Mouse (Mus musculus): ENCODE data around the gene Clcn6. TPM values are rescaled to one million over a fixed set of nuclear protein-coding genes. Genes with fewer than 3 reads are reported as not detected.
A peak's percentile ranks its signal among the peaks of the same experiment; 100 is the strongest.

The Clcn6 gene
- polyA plus RNA-seq, 1 experiment, result 59.4 TPM

GRCm38 (mm10) chr4:148009641-148010040, 29.0 kb downstream of the Clcn6 start:
- 94% methylated on average over 2 of the region's 2 CpGs for WGBS
- H3K27ac ChIP-seq (ENCODE audit: insufficient read depth, low read length), result no peak overlapping the region
- H3K4me1 ChIP-seq (ENCODE audit: control insufficient read depth, insufficient read depth, low read length), result no peaks in the 10 kb centered on the region
- no peak for DNase-seq
- no peak overlapping the region for H3K4me3 ChIP-seq (replicated peaks; ENCODE audit: insufficient read depth, low read depth, low read length)
- H3K27me3 ChIP-seq (ENCODE audit: control insufficient read depth, insufficient read depth, low read length), result no peaks in the 10 kb centered on the region
- no peak for TF ChIP-seq POLR2A (IDR thresholded peaks at IDR 0.05; ENCODE audit: borderline replicate concordance, insufficient read depth, low read length)
- no peak for TF ChIP-seq CTCF (IDR thresholded peaks at IDR 0.05; ENCODE audit: borderline replicate concordance, insufficient read depth, low read depth, low read length)

GRCm38 (mm10) chr4:148008412-148008811, 30.2 kb downstream of the Clcn6 start:
- Histone ChIP-seq H3K4me3 (replicated peaks; ENCODE audit: insufficient read depth, low read depth, low read length) (no peak overlapping the region), H3K27me3 (ENCODE audit: control insufficient read depth, insufficient read depth, low read length) (no peaks in the 10 kb centered on the region), H3K27ac (ENCODE audit: insufficient read depth, low read length) (no peak overlapping the region), H3K4me1 (ENCODE audit: control insufficient read depth, insufficient read depth, low read length) (no peaks in the 10 kb centered on the region)
- peak; percentile 28 to 33 for DNase-seq
- TF ChIP-seq POLR2A (IDR thresholded peaks at IDR 0.05; ENCODE audit: borderline replicate concordance, insufficient read depth, low read length) (no peak), CTCF (IDR thresholded peaks at IDR 0.05; ENCODE audit: borderline replicate concordance, insufficient read depth, low read depth, low read length) (peak; percentile 63)
- WGBS, result 56% methylated on average over 4 of the region's 4 CpGs

- H3K27me3 ChIP-seq (ENCODE audit: control insufficient read depth, insufficient read depth, low read length), result no peaks in the 10 kb centered on the region
- DNase-seq, result no peak
- TF ChIP-seq CTCF (IDR thresholded peaks at IDR 0.05; ENCODE audit: borderline replicate concordance, insufficient read depth, low read depth, low read length) (no peak), POLR2A (IDR thresholded peaks at IDR 0.05; ENCODE audit: borderline replicate concordance, insufficient read depth, low read length) (no peak)
- H3K4me3 ChIP-seq (replicated peaks; ENCODE audit: insufficient read depth, low read depth, low read length), result no peak overlapping the region
- 77% methylated on average over 7 of the region's 7 CpGs for WGBS
- H3K27ac ChIP-seq (ENCODE audit: insufficient read depth, low read length), result no peak overlapping the region
- H3K4me1 ChIP-seq (ENCODE audit: control insufficient read depth, insufficient read depth, low read length), result no peaks in the 10 kb centered on the region
Observed at GRCm38 (mm10) chr4:148004361-148004760, 34.3 kb downstream of the Clcn6 start.

DNA sequence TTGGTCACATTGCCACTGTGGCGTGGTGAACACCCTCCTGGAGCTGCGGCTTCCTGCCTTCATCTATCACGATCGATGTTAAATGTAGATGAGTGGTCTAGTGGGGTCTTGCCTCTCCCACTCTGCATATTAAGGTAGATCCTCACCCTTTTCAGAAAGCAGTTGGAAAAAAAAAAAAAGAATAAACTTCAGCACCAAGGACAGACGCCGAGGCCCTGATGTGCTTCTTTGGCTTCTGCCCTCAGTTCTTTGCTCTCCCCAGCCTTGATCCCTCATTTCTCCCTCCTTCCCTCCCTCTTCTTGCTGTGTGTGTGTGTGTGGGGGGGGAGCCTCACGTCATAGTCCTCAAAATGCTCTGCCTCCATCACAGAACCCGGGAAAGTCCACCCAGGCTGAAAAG, 36.8 kb downstream of the Clcn6 start:
- H3K4me3 ChIP-seq (replicated peaks; ENCODE audit: insufficient read depth, low read depth, low read length), result no peak overlapping the region
- H3K27me3 ChIP-seq (ENCODE audit: control insufficient read depth, insufficient read depth, low read length), result no peaks in the 10 kb centered on the region
- no peak overlapping the region for H3K27ac ChIP-seq (ENCODE audit: insufficient read depth, low read length)
- no peak for TF ChIP-seq CTCF (IDR thresholded peaks at IDR 0.05; ENCODE audit: borderline replicate concordance, insufficient read depth, low read depth, low read length)
- TF ChIP-seq POLR2A (IDR thresholded peaks at IDR 0.05; ENCODE audit: borderline replicate concordance, insufficient read depth, low read length), result no peak
- no peaks in the 10 kb centered on the region for H3K4me1 ChIP-seq (ENCODE audit: control insufficient read depth, insufficient read depth, low read length)
- DNase-seq, result no peak
- 31% methylated on average over 8 of the region's 8 CpGs for WGBS

DNA sequence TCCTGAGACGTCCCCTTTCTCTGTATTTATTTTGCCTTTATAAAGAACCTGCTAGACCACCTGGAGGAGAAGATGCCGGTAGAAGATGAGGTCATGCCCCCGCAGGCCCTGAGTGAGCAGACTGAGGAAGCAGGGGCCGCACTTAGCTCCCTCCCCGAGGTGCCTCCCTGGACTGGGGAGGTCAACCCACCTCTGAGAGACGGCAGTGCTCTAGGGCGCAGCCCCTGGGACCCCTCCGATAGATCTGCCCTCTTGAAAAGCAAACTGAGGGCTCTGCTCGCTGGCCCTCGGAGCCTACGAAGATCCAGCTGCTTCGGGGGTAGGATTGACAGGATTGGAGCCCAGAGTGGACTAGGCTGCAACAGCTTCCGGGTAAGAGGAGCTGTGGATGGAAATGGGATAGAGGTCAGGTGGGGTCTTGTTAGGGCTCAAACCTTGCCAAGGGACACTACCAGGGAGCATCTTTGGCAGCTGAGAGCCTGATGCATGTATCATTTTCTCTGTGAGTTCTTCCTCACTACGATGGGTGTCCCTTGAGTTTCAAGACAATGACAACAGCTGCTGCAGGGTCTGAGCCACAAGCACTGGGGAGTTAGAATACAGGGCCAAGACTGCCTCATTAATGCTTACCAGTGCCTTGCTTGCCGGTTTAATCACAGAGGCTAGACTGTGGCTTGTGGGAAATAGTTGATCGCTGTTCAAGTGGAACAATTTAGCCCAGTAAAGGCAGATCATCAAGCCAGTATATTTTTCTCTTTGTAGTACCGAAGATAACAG, 37.4 kb downstream of the Clcn6 start:
- H3K27ac ChIP-seq (ENCODE audit: insufficient read depth, low read length), result no peak overlapping the region
- H3K4me1 ChIP-seq (ENCODE audit: control insufficient read depth, insufficient read depth, low read length), result no peaks in the 10 kb centered on the region
- TF ChIP-seq CTCF (IDR thresholded peaks at IDR 0.05; ENCODE audit: borderline replicate concordance, insufficient read depth, low read depth, low read length) (no peak), POLR2A (IDR thresholded peaks at IDR 0.05; ENCODE audit: borderline replicate concordance, insufficient read depth, low read length) (no peak)

GRCm38 (mm10) chr4:148000202-148000772, 38.3 kb downstream of the Clcn6 start, which contains the start of gene Nppa:
Gene Nppa, plus strand, starts transcription at chr4:148000722.
- Histone ChIP-seq H3K4me3 (replicated peaks; ENCODE audit: insufficient read depth, low read depth, low read length) (no peak within 1 kb of the TSS), H3K4me1 (ENCODE audit: control insufficient read depth, insufficient read depth, low read length) (no peaks in the 10 kb centered on the region), H3K27ac (ENCODE audit: insufficient read depth, low read length) (no peak within 1 kb of the TSS), H3K27me3 (ENCODE audit: control insufficient read depth, insufficient read depth, low read length) (no peaks in the 10 kb centered on the region)
- no peak for DNase-seq
- 28% methylated on average over 12 of the region's 12 CpGs for WGBS
- TF ChIP-seq CTCF (IDR thresholded peaks at IDR 0.05; ENCODE audit: borderline replicate concordance, insufficient read depth, low read depth, low read length) (no peak), POLR2A (IDR thresholded peaks at IDR 0.05; ENCODE audit: borderline replicate concordance, insufficient read depth, low read length) (no peak)

More for the DNA sequence above, 37.4 kb downstream of the Clcn6 start:
- Histone ChIP-seq H3K4me3 (replicated peaks; ENCODE audit: insufficient read depth, low read depth, low read length) (no peak overlapping the region), H3K27me3 (ENCODE audit: control insufficient read depth, insufficient read depth, low read length) (no peaks in the 10 kb centered on the region)
- DNase-seq, result no peak
- WGBS, result 55% methylated on average over 17 of the region's 17 CpGs

DNA sequence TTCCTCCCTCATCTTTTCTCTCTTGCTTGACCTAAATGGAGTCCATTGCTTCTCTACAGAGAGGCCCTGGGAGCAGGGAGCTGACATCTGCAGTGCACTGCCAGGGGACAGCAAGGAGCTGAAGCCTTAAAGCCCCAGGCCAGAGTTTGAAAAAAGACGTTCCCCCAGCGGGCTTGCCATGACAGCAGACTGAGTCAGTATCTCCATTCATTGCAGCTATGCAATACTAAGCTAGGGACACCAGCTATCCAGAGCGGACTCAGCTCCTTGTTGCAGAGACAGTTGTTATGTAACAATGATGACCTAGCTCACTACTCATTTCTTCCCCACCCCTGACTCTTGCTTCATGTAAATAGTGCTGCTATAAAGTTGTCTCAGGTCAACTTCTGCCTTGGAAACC, 43.3 kb downstream of the Clcn6 start:
- WGBS, result 83% methylated on average over 3 of the region's 3 CpGs
- Histone ChIP-seq H3K4me3 (replicated peaks; ENCODE audit: insufficient read depth, low read depth, low read length) (no peak overlapping the region), H3K4me1 (ENCODE audit: control insufficient read depth, insufficient read depth, low read length) (no peaks in the 10 kb centered on the region), H3K27me3 (ENCODE audit: control insufficient read depth, insufficient read depth, low read length) (no peaks in the 10 kb centered on the region), H3K27ac (ENCODE audit: insufficient read depth, low read length) (no peak overlapping the region)
- TF ChIP-seq POLR2A (IDR thresholded peaks at IDR 0.05; ENCODE audit: borderline replicate concordance, insufficient read depth, low read length) (no peak), CTCF (IDR thresholded peaks at IDR 0.05; ENCODE audit: borderline replicate concordance, insufficient read depth, low read depth, low read length) (no peak)
- no peak for DNase-seq

- no peaks in the 10 kb centered on the region for H3K4me1 ChIP-seq (ENCODE audit: control insufficient read depth, insufficient read depth, low read length)
- no peak for DNase-seq
- no peak overlapping the region for H3K4me3 ChIP-seq (replicated peaks; ENCODE audit: insufficient read depth, low read depth, low read length)
- no peaks in the 10 kb centered on the region for H3K27me3 ChIP-seq (ENCODE audit: control insufficient read depth, insufficient read depth, low read length)
- no peak overlapping the region for H3K27ac ChIP-seq (ENCODE audit: insufficient read depth, low read length)
- TF ChIP-seq CTCF (IDR thresholded peaks at IDR 0.05; ENCODE audit: borderline replicate concordance, insufficient read depth, low read depth, low read length) (no peak), POLR2A (IDR thresholded peaks at IDR 0.05; ENCODE audit: borderline replicate concordance, insufficient read depth, low read length) (no peak)
- WGBS, result 51% methylated on average over 7 of the region's 7 CpGs
Observed at GRCm38 (mm10) chr4:147993571-147994095, 45.0 kb downstream of the Clcn6 start.
